Mouse (Mus musculus) brown adipose tissue, adult 24 weeks (tissue): ENCODE measurements at regions not wholly inside any gene's neighbourhood (a gene's known extent, or its start where the extent isn't known, plus 50 kb on each side); places are given as distances from the start of the nearest gene placed in this dataset.

ENCODE experiments used
- H3K27ac ChIP-seq: fragments of 200-500 bp; replicated peaks from 2 replicates; pipeline ENCODE4 v1.5.1; 2012; ENCODE audit warnings: low read depth, mild to moderate bottlenecking, low read length
- H3K4me1 ChIP-seq: fragments of 200-500 bp; 2 replicates; pipeline ENCODE4 v1.6.1; 2012; ENCODE audit warnings: low read length, mixed read lengths; ENCODE audit not compliant: control insufficient read depth, insufficient read depth, insufficient read length
- H3K4me3 ChIP-seq: fragments of 200-500 bp; 2 replicates; pipeline ENCODE4 v1.5.1; 2012; ENCODE audit warnings: low read depth, mild to moderate bottlenecking, low read length, moderate library complexity; ENCODE audit not compliant: insufficient read depth

- Histone ChIP-seq H3K27ac (no peak overlapping the region), H3K4me3 (no peak overlapping the region), H3K4me1 (no peaks in the 10 kb centered on the region)
These were observed 92.5 kb upstream of the Ift57 start for GRCm38 (mm10) chr16:49606500-49606899.

GRCm38 (mm10) chr16:49614801-49615200, 84.2 kb upstream of the Ift57 start:
- Histone ChIP-seq H3K4me1 (no peaks in the 10 kb centered on the region), H3K27ac (no peak overlapping the region), H3K4me3 (no peak overlapping the region)

GRCm38 (mm10) chr16:49615342-49616020, 83.6 kb upstream of the Ift57 start:
- Histone ChIP-seq H3K4me3 (peak overlapping the region; percentile 16; the same call in 1 of the 2 replicates), H3K27ac (no peak overlapping the region), H3K4me1 (no peaks in the 10 kb centered on the region)

GRCm38 (mm10) chr16:49616263-49616872, 82.7 kb upstream of the Ift57 start:
- Histone ChIP-seq H3K4me3 (peak overlapping the region; percentile 24), H3K27ac (no peak overlapping the region), H3K4me1 (no peaks in the 10 kb centered on the region)

GRCm38 (mm10) chr16:49633502-49633901, 65.5 kb upstream of the Ift57 start:
- H3K4me3 ChIP-seq, result no peak overlapping the region
- no peaks in the 10 kb centered on the region for H3K4me1 ChIP-seq
- H3K27ac ChIP-seq, result no peak overlapping the region

- Histone ChIP-seq H3K4me3 (no peak overlapping the region), H3K27ac (no peak overlapping the region), H3K4me1 (no peaks in the 10 kb centered on the region)
These were observed 63.5 kb upstream of the Ift57 start for GRCm38 (mm10) chr16:49635506-49635905.

GRCm38 (mm10) chr16:49636467-49636866, 62.6 kb upstream of the Ift57 start:
- H3K4me1 ChIP-seq, result no peaks in the 10 kb centered on the region
- H3K27ac ChIP-seq, result no peak overlapping the region
- H3K4me3 ChIP-seq, result no peak overlapping the region

- Histone ChIP-seq H3K4me1 (no peaks in the 10 kb centered on the region), H3K27ac (no peak overlapping the region), H3K4me3 (no peak overlapping the region)
These were observed 56.3 kb upstream of the Ift57 start for GRCm38 (mm10) chr16:49642696-49643095.

- H3K4me3 ChIP-seq, result no peak overlapping the region
- no peak overlapping the region for H3K27ac ChIP-seq
These were observed 54.6 kb upstream of the Ift57 start for GRCm38 (mm10) chr16:49644416-49644815.

GRCm38 (mm10) chr16:49646479-49646878, 52.6 kb upstream of the Ift57 start:
- no peaks in the 10 kb centered on the region for H3K4me1 ChIP-seq
- H3K27ac ChIP-seq, result no peak overlapping the region

More at GRCm38 (mm10) chr16:49644416-49644815, 54.6 kb upstream of the Ift57 start:
- H3K4me1 ChIP-seq, result no peaks in the 10 kb centered on the region

More at GRCm38 (mm10) chr16:49646479-49646878, 52.6 kb upstream of the Ift57 start:
- H3K4me3 ChIP-seq, result no peak overlapping the region
